Mouse (Mus musculus) heart, postnatal 0 days (tissue): ENCODE data around the gene Arhgef28.

Source experiments
- CTCF ChIP-seq: IDR thresholded peaks from 2 replicates; pipeline ENCODE4 v1.5.1; 2016; ENCODE audit warnings: antibody characterized with exemption, control low read depth, low read depth
- EP300 ChIP-seq: IDR thresholded peaks from 2 replicates; pipeline ENCODE4 v1.6.1; 2016; ENCODE audit warnings: antibody characterized with exemption, low read depth

DNA sequence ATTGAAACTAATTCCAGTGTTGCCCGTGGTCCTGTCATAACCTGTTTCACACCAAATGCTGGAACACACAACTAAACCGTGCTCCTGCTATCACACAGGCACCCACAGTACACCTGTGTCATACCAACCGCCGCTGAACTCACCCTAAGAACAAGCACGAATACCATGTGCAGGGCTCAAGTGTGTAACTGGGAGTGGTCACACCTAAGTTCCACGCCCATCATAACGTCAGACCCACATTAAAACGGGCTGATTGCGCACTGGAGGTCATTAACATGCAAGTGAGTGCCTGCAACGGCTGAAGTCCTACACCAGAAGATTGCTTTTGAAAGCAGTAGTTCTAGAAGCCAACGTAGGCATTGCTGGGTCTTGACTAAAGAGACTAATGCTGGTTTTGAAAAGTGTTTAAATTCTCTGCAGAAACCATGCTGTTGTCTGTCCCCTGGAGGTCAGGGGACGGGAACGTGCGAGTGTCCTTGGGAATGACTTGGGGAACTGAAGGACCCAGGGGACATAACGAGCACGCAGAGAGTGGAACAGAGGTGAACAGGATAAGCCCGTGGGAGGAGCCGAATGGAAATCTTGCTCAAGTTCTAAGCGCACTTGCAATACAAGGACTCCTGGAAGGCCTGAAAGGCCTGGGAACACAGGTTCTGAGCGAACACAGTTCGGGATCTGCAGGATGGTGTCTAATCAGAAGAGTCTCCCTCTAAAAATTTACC lies 22.9 kb downstream of the Arhgef28 start:
- TF ChIP-seq CTCF (no peak), EP300 (no peak)
